Mouse (Mus musculus) cerebellum, adult 2 months (tissue): ENCODE measurements around the gene Kcnq2. TPM values are rescaled to one million over a fixed set of nuclear protein-coding genes. Genes with fewer than 3 reads are reported as not detected.

ENCODE experiments used
- DNase-seq, 2 experiments: peaks; one replicate each; pipeline ENCODE4 v3.0.0; 2021
- H3K27ac ChIP-seq: fragments of 200-500 bp; 2 replicates; pipeline ENCODE4 v1.5.1; 2012; ENCODE audit warnings: low read length, control low read depth, inconsistent platforms; ENCODE audit not compliant: insufficient read depth
- H3K27me3 ChIP-seq: fragments of 200-500 bp; 2 replicates; pipeline ENCODE4 v1.6.1; 2012; ENCODE audit warnings: inconsistent platforms, mild to moderate bottlenecking, low read length, moderate library complexity; ENCODE audit not compliant: control insufficient read depth, insufficient read depth
- H3K4me1 ChIP-seq: fragments of 200-500 bp; 2 replicates; pipeline ENCODE4 v1.6.1; 2011; ENCODE audit warnings: low read length; ENCODE audit not compliant: control insufficient read depth, insufficient read depth
- H3K4me3 ChIP-seq: fragments of 200-500 bp; replicated peaks from 2 replicates; pipeline ENCODE3; 2011; ENCODE audit warnings: mild to moderate bottlenecking, low read depth, low read length, control low read depth; ENCODE audit not compliant: insufficient read depth
- CTCF ChIP-seq: fragments of 200-500 bp; IDR thresholded peaks from 2 replicates; pipeline ENCODE4 v1.5.1; 2011; ENCODE audit warnings: low read depth, mild to moderate bottlenecking, control low read depth, low read length, moderate library complexity, borderline replicate concordance; ENCODE audit not compliant: insufficient read depth
- POLR2A ChIP-seq: fragments of 200-500 bp; IDR thresholded peaks from 2 replicates; pipeline ENCODE4 v1.6.1; 2011; ENCODE audit warnings: low read length, control low read depth, borderline replicate concordance; ENCODE audit not compliant: insufficient read depth
- WGBS: fragments of 180-500 bp; shearing (Covaris S2); methylation state at CpG from one replicate; pipeline ENCODE4 v1.1.7; 2018; 5-methylcytosine and 5-hydroxymethylcytosine counted together
- polyA plus RNA-seq: library from polyadenylated mRNA; depleted of rRNA; stranded (reverse); fragments of >200 nt; gene quantifications from 2 replicates; pipeline ENCODE4 v1.2.3, GENCODE M21; 2012

The Kcnq2 gene
- polyA plus RNA-seq, 1 experiment: 115 TPM

DNA sequence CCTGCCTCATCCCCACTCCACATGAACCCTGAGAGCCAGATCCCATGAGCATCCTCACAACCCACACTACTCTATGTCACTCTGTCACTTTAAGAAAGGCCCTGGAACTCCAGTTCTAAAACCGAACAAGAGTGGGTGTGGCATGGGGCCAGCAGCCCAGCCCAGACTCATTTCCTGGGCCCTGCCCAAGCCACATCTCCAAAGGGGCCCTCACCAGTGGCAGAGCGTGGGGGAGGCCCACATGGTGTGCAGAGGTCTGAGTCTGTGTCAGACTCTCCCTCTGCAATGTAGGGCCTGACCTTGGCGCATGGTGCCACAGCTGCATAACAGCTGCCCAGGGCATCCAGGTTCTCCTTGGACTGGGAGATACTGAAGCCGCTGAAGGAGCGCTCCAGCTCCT lies 54.2 kb downstream of the Kcnq2 start:
- WGBS: 58% methylated on average over 5 of the region's 5 CpGs
- Histone ChIP-seq H3K27me3 (no peaks in the 10 kb centered on the region), H3K4me3 (no peak overlapping the region), H3K4me1 (peaks cover 3% of the 10 kb centered on the region; the same call in 1 of the 2 replicates), H3K27ac (no peak overlapping the region)
- TF ChIP-seq CTCF (no peak), POLR2A (no peak)
- DNase-seq: peak in 1 of 2 experiments; percentile 7

GRCm38 (mm10) chr2:181079518-181079917 lies 55.6 kb downstream of the Kcnq2 start:
- TF ChIP-seq POLR2A (no peak), CTCF (no peak)
- H3K27ac ChIP-seq: no peak overlapping the region
- no peak overlapping the region for H3K4me3 ChIP-seq
- DNase-seq: no peak
- peaks cover 3% of the 10 kb centered on the region; the same call in 1 of the 2 replicates for H3K4me1 ChIP-seq
- no peaks in the 10 kb centered on the region for H3K27me3 ChIP-seq
- 88% methylated on average over 2 of the region's 2 CpGs for WGBS

DNA sequence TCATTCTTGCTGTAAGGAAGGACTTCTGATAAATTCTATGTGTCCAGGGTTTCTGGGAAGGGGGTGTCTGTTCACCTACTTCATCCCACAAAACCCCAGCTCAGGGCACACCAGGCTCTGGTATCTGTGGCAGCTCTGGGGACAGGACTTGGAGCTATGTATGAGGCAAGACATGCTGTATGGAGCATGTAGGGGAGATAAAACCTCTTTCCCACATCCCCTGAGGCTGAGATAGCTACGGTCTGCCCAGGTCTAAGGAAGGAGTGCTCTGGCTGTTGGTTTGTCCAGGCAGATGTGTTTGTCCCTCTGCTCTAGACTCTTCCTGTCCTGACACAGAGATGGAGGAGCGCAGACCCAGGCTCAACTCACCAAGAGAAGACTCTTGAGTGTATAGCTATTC lies 56.2 kb downstream of the Kcnq2 start:
- no peak overlapping the region for H3K27ac ChIP-seq
- no peaks in the 10 kb centered on the region for H3K27me3 ChIP-seq
- TF ChIP-seq POLR2A (no peak), CTCF (no peak)
- peaks cover 3% of the 10 kb centered on the region; the same call in 1 of the 2 replicates for H3K4me1 ChIP-seq
- WGBS: 98% methylated on average over 2 of the region's 2 CpGs
- H3K4me3 ChIP-seq: no peak overlapping the region
- DNase-seq: no peak

- H3K27me3 ChIP-seq: no peaks in the 10 kb centered on the region
- H3K4me3 ChIP-seq: no peak overlapping the region
- TF ChIP-seq CTCF (no peak), POLR2A (no peak)
- H3K27ac ChIP-seq: no peak overlapping the region
- peak in 1 of 2 experiments; percentile 6 for DNase-seq
- 63% methylated on average over 12 of the region's 12 CpGs for WGBS
- peaks cover 6% of the 10 kb centered on the region for H3K4me1 ChIP-seq
Measured at GRCm38 (mm10) chr2:181075501-181075900, 59.6 kb downstream of the Kcnq2 start.

- Histone ChIP-seq H3K27me3 (no peaks in the 10 kb centered on the region), H3K4me3 (no peak overlapping the region), H3K4me1 (peaks cover 3% of the 10 kb centered on the region; the same call in 1 of the 2 replicates), H3K27ac (no peak overlapping the region)
- DNase-seq: no peak
- WGBS: 0% methylated on average over 1 of the region's 1 CpGs
- TF ChIP-seq POLR2A: no peak
Measured at GRCm38 (mm10) chr2:181072403-181072714, 62.7 kb downstream of the Kcnq2 start.

- Histone ChIP-seq H3K4me3 (no peak overlapping the region), H3K27me3 (no peaks in the 10 kb centered on the region), H3K27ac (no peak overlapping the region), H3K4me1 (peaks cover 3% of the 10 kb centered on the region; the same call in 1 of the 2 replicates)
- 51% methylated on average over 7 of the region's 7 CpGs for WGBS
- no peak for TF ChIP-seq POLR2A
- TF ChIP-seq CTCF: peak; percentile 94
- peak; percentile 81 to 90 for DNase-seq
Measured at GRCm38 (mm10) chr2:181071706-181072402, 63.2 kb downstream of the Kcnq2 start.

GRCm38 (mm10) chr2:181070136-181070535 lies 65.0 kb downstream of the Kcnq2 start:
- no peak for DNase-seq
- H3K27me3 ChIP-seq: no peaks in the 10 kb centered on the region
- H3K4me1 ChIP-seq: peaks cover 3% of the 10 kb centered on the region; the same call in 1 of the 2 replicates
- TF ChIP-seq CTCF: no peak
- WGBS: 72% methylated on average over 7 of the region's 7 CpGs
- no peak overlapping the region for H3K27ac ChIP-seq
- H3K4me3 ChIP-seq: no peak overlapping the region

GRCm38 (mm10) chr2:181068499-181068898 lies 66.6 kb downstream of the Kcnq2 start:
- 65% methylated on average over 5 of the region's 5 CpGs for WGBS
- Histone ChIP-seq H3K4me3 (no peak overlapping the region), H3K27ac (no peak overlapping the region), H3K4me1 (peaks cover 3% of the 10 kb centered on the region; the same call in 1 of the 2 replicates), H3K27me3 (no peaks in the 10 kb centered on the region)
- DNase-seq: no peak
- TF ChIP-seq POLR2A: no peak
- no peak for TF ChIP-seq CTCF

DNA sequence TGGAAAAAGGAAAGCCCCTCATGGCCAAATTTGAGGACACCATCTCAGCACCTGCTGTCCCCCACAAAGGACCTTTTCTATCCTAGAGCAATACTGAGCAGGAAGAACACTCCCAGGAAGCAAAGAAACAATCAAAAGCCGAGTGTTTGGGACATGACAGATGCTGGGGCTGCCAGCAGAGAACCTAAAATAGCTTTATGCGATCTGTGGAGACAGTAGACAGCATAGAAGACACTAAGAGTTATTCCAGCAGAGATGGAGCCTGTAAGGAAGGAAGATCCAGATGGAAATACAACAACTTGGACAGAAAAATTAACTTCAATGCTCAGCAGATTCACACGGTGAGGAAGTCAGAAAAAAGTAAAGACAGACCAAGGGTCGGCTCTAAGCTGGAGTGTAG lies 69.3 kb downstream of the Kcnq2 start:
- Histone ChIP-seq H3K27me3 (no peaks in the 10 kb centered on the region), H3K4me1 (no peaks in the 10 kb centered on the region), H3K27ac (no peak overlapping the region), H3K4me3 (no peak overlapping the region)
- DNase-seq: no peak
- WGBS: 56% methylated on average over 4 of the region's 4 CpGs
- TF ChIP-seq POLR2A: no peak
- no peak for TF ChIP-seq CTCF
